Mouse (Mus musculus): Measurements from ENCODE around the gene Olfr640. TPM values are rescaled to one million over a fixed set of nuclear protein-coding genes. Genes with fewer than 3 reads are reported as not detected.

Gene Olfr640
- total and polyA plus RNA-seq, 3 experiments = not detected

DNA sequence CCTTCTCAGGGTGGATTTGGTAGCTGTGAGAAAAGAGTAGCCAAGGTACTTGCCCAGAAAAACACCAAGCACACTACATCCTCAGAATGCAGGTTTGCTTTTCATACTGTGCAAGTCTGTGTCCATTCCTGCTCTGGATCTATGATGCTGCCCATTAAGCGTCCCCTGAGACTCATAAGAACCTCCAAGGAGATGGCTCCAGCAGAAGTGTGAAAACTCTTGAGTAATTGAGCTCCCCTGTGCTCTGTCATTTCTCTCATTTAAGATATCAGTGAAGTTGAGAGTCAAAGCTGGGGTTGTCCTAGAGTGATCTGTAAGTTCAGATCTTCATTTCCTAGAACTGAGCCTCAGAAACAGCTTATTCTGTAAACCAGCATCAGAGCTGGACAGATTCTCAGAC lies 27.2 kb upstream of the Olfr640 start, which contains the start of gene Olfr642:
Olfr642 (minus strand) TSS at position 101 of the 400 bp plus-strand sequence.
- TF ChIP-seq E2F4 (IDR thresholded peaks at IDR 0.05; ENCODE audit: borderline replicate concordance, low read depth, low read length) (no peak), ZC3H11A (IDR thresholded peaks at IDR 0.05; ENCODE audit: low read depth, low read length) (no peak), POLR2AphosphoS5 (IDR thresholded peaks at IDR 0.05; ENCODE audit: borderline replicate concordance, low read depth, low read length) (no peak), CHD1 (IDR thresholded peaks at IDR 0.05; ENCODE audit: low read depth, low read length) (no peak), CHD2 (IDR thresholded peaks at IDR 0.05; ENCODE audit: low read length) (no peak), MAX (IDR thresholded peaks at IDR 0.05; ENCODE audit: low read length) (no peak), ZMIZ1 (IDR thresholded peaks at IDR 0.05; ENCODE audit: low read depth, low read length) (no peak), TAL1 (IDR thresholded peaks at IDR 0.05; ENCODE audit: low read length) (no peak), USF1 (IDR thresholded peaks at IDR 0.05; ENCODE audit: low read depth, low read length) (no peak), EP300 (IDR thresholded peaks at IDR 0.05; ENCODE audit: low read depth in 1 of 2, low read length in 2 of 2) (no peak), BHLHE40 (IDR thresholded peaks at IDR 0.05; ENCODE audit: borderline replicate concordance, low read depth, low read length) (no peak), ETS1 (IDR thresholded peaks at IDR 0.05; ENCODE audit: low read depth, low read length) (no peak), MAFK (IDR thresholded peaks at IDR 0.05; ENCODE audit: borderline replicate concordance, low read depth, low read length) (no peak), USF2 (IDR thresholded peaks at IDR 0.05; ENCODE audit: borderline replicate concordance in 1 of 2, insufficient read depth in 1 of 2, low read depth in 1 of 2, low read length in 2 of 2) (no peak), UBTF (IDR thresholded peaks at IDR 0.05; ENCODE audit: borderline replicate concordance, insufficient read depth, low read depth, low read length) (no peak), ZNF384 (IDR thresholded peaks at IDR 0.05; ENCODE audit: low read depth, low read length) (no peak)
- Histone ChIP-seq H3K27me3 (ENCODE audit: control insufficient read depth in 1 of 2, insufficient read depth in 2 of 2, low read length in 2 of 2) (no peaks in the 10 kb centered on the region; a peak in 1 of 4 replicates), H3K36me3 (ENCODE audit: control insufficient read depth in 1 of 2, insufficient read depth in 2 of 2, low read length in 2 of 2) (no peaks in the 10 kb centered on the region), H3K79me2 (ENCODE audit: control insufficient read depth, insufficient read depth, low read length, poor library complexity) (no peaks in the 10 kb centered on the region), H3K4me3 (ENCODE audit: control insufficient read depth in 1 of 2, insufficient read depth in 1 of 2, low read depth in 2 of 2, low read length in 2 of 2) (no peak within 1 kb of the TSS), H3K27ac (ENCODE audit: control insufficient read depth, low read depth, low read length) (no peak within 1 kb of the TSS), H3K4me1 (ENCODE audit: control insufficient read depth in 1 of 2, insufficient read depth in 2 of 2, low read length in 2 of 2) (no peaks in the 10 kb centered on the region), H3K9me3 (replicated peaks; ENCODE audit: insufficient read depth, low read length) (no peaks in the 10 kb centered on the region), H3K9ac (ENCODE audit: control insufficient read depth, low read depth, low read length, poor library complexity, severe bottlenecking) (no peak within 1 kb of the TSS)
- no peak for DNase-seq (ENCODE audit: low read depth, low spot score)

- no peak overlapping the region for H3K9ac ChIP-seq (ENCODE audit: control insufficient read depth, low read depth, low read length, poor library complexity, severe bottlenecking)
- H3K4me3 ChIP-seq (ENCODE audit: control insufficient read depth in 1 of 2, insufficient read depth in 1 of 2, low read depth in 2 of 2, low read length in 2 of 2) = no peak overlapping the region
- H3K4me1 ChIP-seq (ENCODE audit: control insufficient read depth in 1 of 2, insufficient read depth in 2 of 2, low read length in 2 of 2) = no peaks in the 10 kb centered on the region
- H3K27me3 ChIP-seq (ENCODE audit: control insufficient read depth in 1 of 2, insufficient read depth in 2 of 2, low read length in 2 of 2) = no peaks in the 10 kb centered on the region
- TF ChIP-seq ZKSCAN1 (IDR thresholded peaks at IDR 0.05; ENCODE audit: low read depth, low read length) (no peak), SIN3A (IDR thresholded peaks at IDR 0.05; ENCODE audit: low read length) (no peak), ETS1 (IDR thresholded peaks at IDR 0.05; ENCODE audit: low read depth, low read length) (no peak), MAX (IDR thresholded peaks at IDR 0.05; ENCODE audit: low read length) (no peak), BHLHE40 (IDR thresholded peaks at IDR 0.05; ENCODE audit: borderline replicate concordance, low read depth, low read length) (no peak), UBTF (IDR thresholded peaks at IDR 0.05; ENCODE audit: borderline replicate concordance, insufficient read depth, low read depth, low read length) (no peak), MYC (IDR thresholded peaks at IDR 0.05; ENCODE audit: low read depth, low read length) (no peak), SMC3 (IDR thresholded peaks at IDR 0.05; ENCODE audit: low read depth, low read length) (no peak), CTCF (IDR thresholded peaks at IDR 0.05 in 2 of 3, conservative IDR thresholded peaks at IDR 0.05 in 1 of 3; ENCODE audit: control insufficient read depth in 1 of 3, insufficient read depth in 1 of 3, low read depth in 2 of 3, low read length in 3 of 3, poor library complexity in 1 of 3, severe bottlenecking in 1 of 3) (no peak), TBP (IDR thresholded peaks at IDR 0.05; ENCODE audit: low read depth, low read length) (no peak), MAZ (IDR thresholded peaks at IDR 0.05; ENCODE audit: low read depth, low read length) (no peak), EP300 (IDR thresholded peaks at IDR 0.05; ENCODE audit: low read depth in 1 of 2, low read length in 2 of 2) (no peak), ZMIZ1 (IDR thresholded peaks at IDR 0.05; ENCODE audit: low read depth, low read length) (no peak), KAT2A (conservative IDR thresholded peaks at IDR 0.05; ENCODE audit: low read depth, low read length) (no peak), RAD21 (IDR thresholded peaks at IDR 0.05; ENCODE audit: low read depth, low read length) (no peak)
- H3K27ac ChIP-seq (ENCODE audit: control insufficient read depth, low read depth, low read length) = no peak overlapping the region
- no peaks in the 10 kb centered on the region for H3K9me3 ChIP-seq (replicated peaks; ENCODE audit: insufficient read depth, low read length)
- peak; percentile 5 for DNase-seq (ENCODE audit: low read depth, low spot score)
- H3K79me2 ChIP-seq (ENCODE audit: control insufficient read depth, insufficient read depth, low read length, poor library complexity) = no peaks in the 10 kb centered on the region
- no peaks in the 10 kb centered on the region for H3K36me3 ChIP-seq (ENCODE audit: control insufficient read depth in 1 of 2, insufficient read depth in 2 of 2, low read length in 2 of 2)
Observed at GRCm38 (mm10) chr7:104050745-104051144, 25.4 kb upstream of the Olfr640 start.
